Mouse (Mus musculus) heart, adult 2 months (tissue): Measurements from ENCODE around the gene Zp3r.

ENCODE experiments used
- CTCF ChIP-seq: fragments of 200-600 bp; IDR thresholded peaks from 2 replicates; pipeline ENCODE4 v1.8.1; 2022; ENCODE audit warnings: antibody characterized with exemption, mild to moderate bottlenecking, moderate library complexity
- POLR2A ChIP-seq: fragments of 200-500 bp; IDR thresholded peaks from 2 replicates; pipeline ENCODE4 v1.6.1; 2011; ENCODE audit warnings: mild to moderate bottlenecking, low read depth, low read length, control low read depth; ENCODE audit not compliant: insufficient read depth

- no peak for TF ChIP-seq POLR2A
- no peak for TF ChIP-seq CTCF
Observed at GRCm38 (mm10) chr1:130633316-130633715, 3.9 kb upstream of the Zp3r start.
